Mouse (Mus musculus): ENCODE measurements around the gene Gm2832.
"Not testable (repeated sequence)": the region's sequence is repeated elsewhere in the genome, so short reads cannot be mapped to it uniquely, and the experiment has no call there.

DNA sequence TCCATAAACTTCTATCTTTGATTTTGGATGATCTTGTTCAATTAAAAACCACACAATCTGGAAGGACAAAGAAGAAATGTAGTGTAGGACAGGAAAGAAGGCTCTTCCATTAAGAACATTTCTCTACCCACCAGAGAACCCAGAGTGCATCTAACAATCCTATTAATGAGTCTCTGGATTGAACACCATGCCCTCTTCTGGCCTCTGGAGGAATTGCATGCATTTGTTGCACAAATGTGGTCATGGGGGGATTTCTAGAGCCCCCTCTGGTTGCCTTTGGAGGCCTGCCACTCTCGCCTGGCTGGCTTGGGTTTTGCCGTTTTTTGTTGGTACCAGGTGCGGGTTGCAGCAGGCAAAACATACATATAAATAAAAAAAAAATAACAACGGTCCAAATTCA is 15.3 kb upstream of the Gm2832 start:
- TF ChIP-seq UBTF (IDR thresholded peaks at IDR 0.05; ENCODE audit: borderline replicate concordance, insufficient read depth, low read depth, low read length); CTCF (IDR thresholded peaks at IDR 0.05 in 2 of 3, conservative IDR thresholded peaks at IDR 0.05 in 1 of 3; ENCODE audit: control insufficient read depth in 1 of 3, insufficient read depth in 1 of 3, low read depth in 2 of 3, low read length in 3 of 3, poor library complexity in 1 of 3, severe bottlenecking in 1 of 3); POLR2A (IDR thresholded peaks at IDR 0.05; ENCODE audit: control insufficient read depth in 1 of 2, insufficient read depth in 1 of 2, low read depth in 1 of 2, low read length in 2 of 2, poor library complexity in 1 of 2); USF1 (IDR thresholded peaks at IDR 0.05; ENCODE audit: low read depth, low read length); MYC (IDR thresholded peaks at IDR 0.05; ENCODE audit: low read depth, low read length); EP300 (IDR thresholded peaks at IDR 0.05; ENCODE audit: low read depth in 1 of 2, low read length in 2 of 2); TBP (IDR thresholded peaks at IDR 0.05; ENCODE audit: low read depth, low read length); ZC3H11A (IDR thresholded peaks at IDR 0.05; ENCODE audit: low read depth, low read length); SIN3A (IDR thresholded peaks at IDR 0.05; ENCODE audit: low read length): not testable (repeated sequence)

Data from MEL (cell line).